Mouse (Mus musculus) kidney, embryonic 16.5 days (tissue): ENCODE data around the gene Hs6st1. TPM values are rescaled to one million over a fixed set of nuclear protein-coding genes. Genes with fewer than 3 reads are reported as not detected.

Experiments used
- ATAC-seq: fragments of 200-750 bp; cut with Nextera tagmentation; 2 replicates; pipeline ENCODE4 v1.8.0; 2017; ENCODE audit warnings: moderate TSS enrichment; ENCODE audit not compliant: low FRiP score, low TSS enrichment
- H3K27ac ChIP-seq: fragments of 300-500 bp; sonication (generic); 2 replicates; pipeline ENCODE4 v1.5.1; 2014; ENCODE audit warnings: low read length
- H3K27me3 ChIP-seq: fragments of 300-500 bp; sonication (generic); 2 replicates; pipeline ENCODE4 v1.6.1; 2014; ENCODE audit warnings: low read length, control low read depth, mixed read lengths; ENCODE audit not compliant: insufficient read depth
- H3K36me3 ChIP-seq: fragments of 300-500 bp; sonication (generic); 2 replicates; pipeline ENCODE4 v1.6.1; 2014; ENCODE audit warnings: low read length, control low read depth, mixed read lengths; ENCODE audit not compliant: insufficient read depth
- H3K4me1 ChIP-seq: fragments of 300-500 bp; sonication (generic); 2 replicates; pipeline ENCODE4 v1.6.1; 2014; ENCODE audit warnings: low read length, control low read depth, mixed read lengths; ENCODE audit not compliant: insufficient read depth
- H3K4me2 ChIP-seq: fragments of 300-500 bp; sonication (generic); replicated peaks from 2 replicates; pipeline ENCODE4 v1.6.1; 2014; ENCODE audit warnings: low read depth, low read length
- H3K4me3 ChIP-seq: fragments of 300-500 bp; sonication (generic); 2 replicates; pipeline ENCODE4 v1.5.1; 2014; ENCODE audit warnings: mild to moderate bottlenecking, low read length
- H3K9ac ChIP-seq: fragments of 300-500 bp; sonication (generic); replicated peaks from 2 replicates; pipeline ENCODE4 v1.6.1; 2014; ENCODE audit warnings: low read length
- H3K9me3 ChIP-seq: fragments of 300-500 bp; sonication (generic); 2 replicates; pipeline ENCODE4 v1.6.1; 2016; ENCODE audit warnings: low read length, control low read depth
- WGBS: fragments of 180-500 bp; shearing (Covaris S2); extraction: QIAGEN DNeasy Blood & Tissue Kit; methylation state at CpG from one replicate; pipeline ENCODE4 v1.1.7; 2014; 5-methylcytosine and 5-hydroxymethylcytosine counted together
- polyA plus RNA-seq: library from polyadenylated mRNA; unstranded; fragments of >200 nt; fragmentation: Nextera tagmentation; extraction: Ambion mirVana; gene quantifications from 2 replicates; pipeline ENCODE4 v1.2.1, GENCODE M21; 2015

The Hs6st1 gene
- polyA plus RNA-seq, 1 experiment from 2014 or later: 8.0 TPM

GRCm38 (mm10) chr1:36131766-36132165, 63.6 kb downstream of the Hs6st1 start:
- Histone ChIP-seq H3K27ac (peak overlapping the region; percentile 13; the same call in 1 of the 2 replicates), H3K9me3 (no peaks in the 10 kb centered on the region), H3K27me3 (no peaks in the 10 kb centered on the region), H3K36me3 (no peaks in the 10 kb centered on the region), H3K4me1 (peaks cover 27% of the 10 kb centered on the region), H3K4me2 (no peak overlapping the region), H3K4me3 (no peak overlapping the region), H3K9ac (no peak overlapping the region)
- 64% methylated on average over 8 of the region's 8 CpGs for WGBS
- ATAC-seq: no peak

- Histone ChIP-seq H3K4me3 (no peak overlapping the region), H3K4me1 (peaks cover 27% of the 10 kb centered on the region), H3K36me3 (no peaks in the 10 kb centered on the region), H3K27me3 (no peaks in the 10 kb centered on the region), H3K9ac (no peak overlapping the region), H3K4me2 (no peak overlapping the region), H3K9me3 (no peaks in the 10 kb centered on the region), H3K27ac (0 out of 2 replicates have a peak overlapping the region, but pooled peaks have one; percentile 13)
- 54% methylated on average over 4 of the region's 4 CpGs for WGBS
- ATAC-seq: no peak
Observed at GRCm38 (mm10) chr1:36132211-36132610, 64.0 kb downstream of the Hs6st1 start.

- Histone ChIP-seq H3K4me1 (peaks cover 30% of the 10 kb centered on the region), H3K9ac (no peak overlapping the region), H3K4me2 (no peak overlapping the region), H3K36me3 (no peaks in the 10 kb centered on the region), H3K27me3 (no peaks in the 10 kb centered on the region), H3K9me3 (no peaks in the 10 kb centered on the region), H3K4me3 (no peak overlapping the region), H3K27ac (no peak overlapping the region)
- 63% methylated on average over 8 of the region's 8 CpGs for WGBS
- ATAC-seq: no peak
Observed at GRCm38 (mm10) chr1:36133041-36133440, 64.8 kb downstream of the Hs6st1 start.

- H3K9ac ChIP-seq: no peak overlapping the region
- H3K4me1 ChIP-seq: peaks cover 25% of the 10 kb centered on the region
- 58% methylated on average over 3 of the region's 3 CpGs for WGBS
- no peaks in the 10 kb centered on the region for H3K36me3 ChIP-seq
- H3K27me3 ChIP-seq: no peaks in the 10 kb centered on the region
- no peak overlapping the region for H3K4me2 ChIP-seq
- no peak overlapping the region for H3K4me3 ChIP-seq
- H3K27ac ChIP-seq: no peak overlapping the region
- H3K9me3 ChIP-seq: no peaks in the 10 kb centered on the region
- no peak for ATAC-seq
Observed at GRCm38 (mm10) chr1:36133647-36134046, 65.4 kb downstream of the Hs6st1 start.

- 2% methylated on average over 3 of the region's 3 CpGs for WGBS
- Histone ChIP-seq H3K36me3 (no peaks in the 10 kb centered on the region), H3K4me1 (peaks cover 18% of the 10 kb centered on the region), H3K9ac (no peak overlapping the region), H3K27ac (no peak overlapping the region), H3K9me3 (no peaks in the 10 kb centered on the region), H3K27me3 (no peaks in the 10 kb centered on the region), H3K4me2 (no peak overlapping the region), H3K4me3 (no peak overlapping the region)
- 0 out of 2 replicates have a peak, but pooled peaks have one; percentile 28 for ATAC-seq
Observed at GRCm38 (mm10) chr1:36134584-36134983, 66.4 kb downstream of the Hs6st1 start.

GRCm38 (mm10) chr1:36140311-36140710, 72.1 kb downstream of the Hs6st1 start:
- no peak overlapping the region for H3K9ac ChIP-seq
- no peak overlapping the region for H3K4me3 ChIP-seq
- WGBS: 95% methylated on average over 15 of the region's 15 CpGs
- H3K4me1 ChIP-seq: peaks cover 4% of the 10 kb centered on the region
- ATAC-seq: no peak
- peaks cover 27% of the 10 kb centered on the region for H3K36me3 ChIP-seq
- H3K9me3 ChIP-seq: no peaks in the 10 kb centered on the region
- H3K27ac ChIP-seq: no peak overlapping the region
- no peak overlapping the region for H3K4me2 ChIP-seq
- no peaks in the 10 kb centered on the region for H3K27me3 ChIP-seq

GRCm38 (mm10) chr1:36145050-36145449, 76.8 kb downstream of the Hs6st1 start:
- no peak for ATAC-seq
- peaks cover 51% of the 10 kb centered on the region for H3K36me3 ChIP-seq
- 28% methylated on average over 1 of the region's 1 CpGs for WGBS

GRCm38 (mm10) chr1:36148809-36149208, 80.6 kb downstream of the Hs6st1 start:
- no peak overlapping the region for H3K4me2 ChIP-seq
- ATAC-seq: no peak
- H3K27ac ChIP-seq: no peak overlapping the region
- H3K9me3 ChIP-seq: no peaks in the 10 kb centered on the region
- 71% methylated on average over 2 of the region's 2 CpGs for WGBS
- H3K36me3 ChIP-seq: peaks cover 59% of the 10 kb centered on the region
- H3K4me1 ChIP-seq: no peaks in the 10 kb centered on the region
- H3K27me3 ChIP-seq: no peaks in the 10 kb centered on the region
- H3K9ac ChIP-seq: no peak overlapping the region
- H3K4me3 ChIP-seq: no peak overlapping the region

More at GRCm38 (mm10) chr1:36145050-36145449, 76.8 kb downstream of the Hs6st1 start:
- no peak overlapping the region for H3K27ac ChIP-seq
- no peaks in the 10 kb centered on the region for H3K4me1 ChIP-seq
- H3K9ac ChIP-seq: no peak overlapping the region
- H3K4me3 ChIP-seq: no peak overlapping the region
- no peak overlapping the region for H3K4me2 ChIP-seq
- no peaks in the 10 kb centered on the region for H3K27me3 ChIP-seq
- H3K9me3 ChIP-seq: no peaks in the 10 kb centered on the region

- ATAC-seq: no peak
- WGBS: 75% methylated on average over 1 of the region's 1 CpGs
- peaks cover 53% of the 10 kb centered on the region for H3K36me3 ChIP-seq
- H3K4me3 ChIP-seq: no peak overlapping the region
- H3K27ac ChIP-seq: no peak overlapping the region
- H3K4me2 ChIP-seq: no peak overlapping the region
- no peaks in the 10 kb centered on the region for H3K4me1 ChIP-seq
- no peak overlapping the region for H3K9ac ChIP-seq
- no peaks in the 10 kb centered on the region for H3K27me3 ChIP-seq
- no peaks in the 10 kb centered on the region for H3K9me3 ChIP-seq
Observed at GRCm38 (mm10) chr1:36149411-36149810, 81.2 kb downstream of the Hs6st1 start.
